Mouse (Mus musculus): ENCODE measurements at regions not wholly inside any gene's neighbourhood (a gene's known extent, or its start where the extent isn't known, plus 50 kb on each side); places are given as distances from the start of the nearest gene placed in this dataset.
"Not testable (repeated sequence)": the region's sequence is repeated elsewhere in the genome, so short reads cannot be mapped to it uniquely, and the experiment has no call there.

- dilution Hi-C loops (cut with MboI; ENCODE audit: extremely low pct_ligation_motif_present, extremely low pct_unique_long_range_greater_than_20kb, low sequenced_read_pairs) = no loop called here
- H3K9me3 ChIP-seq (replicated peaks; ENCODE audit: low read length) = no peaks in the 10 kb centered on the region
- no peak for DNase-seq (ENCODE audit: extremely low read depth)
- H3K4me1 ChIP-seq (ENCODE audit: control insufficient read depth in 1 of 2, insufficient read depth in 2 of 2) = no peaks in the 10 kb centered on the region
- in situ Hi-C loops (cut with MboI; ENCODE audit: low pct_ligation_motif_present, low pct_unique_long_range_greater_than_20kb, low sequenced_read_pairs) = no loop called here
- no peaks in the 10 kb centered on the region for H3K79me2 ChIP-seq (replicated peaks; ENCODE audit: control insufficient read depth, extremely low read depth, insufficient read depth, poor library complexity, severe bottlenecking)
- no peak overlapping the region for H3K4me3 ChIP-seq (replicated peaks in 1 of 3; ENCODE audit: low read depth in 2 of 3, low read length in 2 of 3, poor library complexity in 1 of 3)
- no peak overlapping the region for H3K4me2 ChIP-seq (ENCODE audit: insufficient read depth, low read depth, poor library complexity, severe bottlenecking)
- no peak overlapping the region for H3K27ac ChIP-seq (ENCODE audit: insufficient read depth, low read depth)
- H3K36me3 ChIP-seq (replicated peaks in 1 of 2; ENCODE audit: control insufficient read depth in 1 of 2, insufficient read depth in 1 of 2, low read length in 1 of 2) = no peaks in the 10 kb centered on the region
- TF ChIP-seq MAX (IDR thresholded peaks at IDR 0.05; ENCODE audit: low read length) (no peak), MAZ (IDR thresholded peaks at IDR 0.05; ENCODE audit: low read depth, low read length) (no peak), BHLHE40 (IDR thresholded peaks at IDR 0.05; ENCODE audit: low read depth, low read length) (no peak), ZNF384 (IDR thresholded peaks at IDR 0.05; ENCODE audit: low read depth, low read length) (no peak), SIN3A (IDR thresholded peaks at IDR 0.05; ENCODE audit: low read length) (no peak), HCFC1 (IDR thresholded peaks at IDR 0.05; ENCODE audit: low read depth, low read length) (no peak)
- no peak overlapping the region for H3K9ac ChIP-seq (ENCODE audit: insufficient read depth, low read depth)
- H3K27me3 ChIP-seq (replicated peaks) = no peaks in the 10 kb centered on the region
Observed at GRCm38 (mm10) chr2:108045997-108046396, 755.6 kb downstream of the Kcna4 start.

GRCm38 (mm10) chr2:108062751-108063150, 772.3 kb downstream of the Kcna4 start:
- H3K9ac ChIP-seq (ENCODE audit: insufficient read depth, low read depth); H3K27ac ChIP-seq (ENCODE audit: insufficient read depth, low read depth); H3K79me2 ChIP-seq (replicated peaks; ENCODE audit: control insufficient read depth, extremely low read depth, insufficient read depth, poor library complexity, severe bottlenecking); in situ Hi-C loops (cut with MboI; ENCODE audit: low pct_ligation_motif_present, low pct_unique_long_range_greater_than_20kb, low sequenced_read_pairs); H3K36me3 ChIP-seq (replicated peaks in 1 of 2; ENCODE audit: control insufficient read depth in 1 of 2, insufficient read depth in 1 of 2, low read length in 1 of 2); H3K27me3 ChIP-seq (replicated peaks); DNase-seq (ENCODE audit: extremely low read depth); H3K4me2 ChIP-seq (ENCODE audit: insufficient read depth, low read depth, poor library complexity, severe bottlenecking); H3K9me3 ChIP-seq (replicated peaks; ENCODE audit: low read length); dilution Hi-C loops (cut with MboI; ENCODE audit: extremely low pct_ligation_motif_present, extremely low pct_unique_long_range_greater_than_20kb, low sequenced_read_pairs); H3K4me3 ChIP-seq (replicated peaks in 1 of 3; ENCODE audit: low read depth in 2 of 3, low read length in 2 of 3, poor library complexity in 1 of 3); H3K4me1 ChIP-seq (ENCODE audit: control insufficient read depth in 1 of 2, insufficient read depth in 2 of 2): not testable (repeated sequence)

DNA sequence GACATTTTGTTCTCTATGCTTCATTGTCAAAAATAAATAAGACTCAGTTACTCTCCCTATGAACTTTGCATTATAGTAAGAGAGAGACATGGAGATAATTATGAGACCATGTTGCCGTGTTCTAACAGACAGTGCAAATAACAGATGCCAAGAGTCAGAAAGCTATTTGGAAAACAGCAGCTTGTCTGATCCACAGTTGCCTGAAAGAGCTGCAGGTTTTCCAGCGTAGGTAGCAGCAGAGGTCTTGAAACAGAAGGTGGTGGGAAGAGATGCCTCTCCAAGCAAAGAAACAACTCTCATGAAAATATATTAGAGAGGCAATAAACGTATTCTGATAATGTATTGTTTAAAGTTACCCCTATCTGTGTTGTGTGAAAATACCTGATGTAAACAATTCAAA, 793.5 kb downstream of the Kcna4 start:
- no peak overlapping the region for H3K4me3 ChIP-seq (replicated peaks in 1 of 3; ENCODE audit: low read depth in 2 of 3, low read length in 2 of 3, poor library complexity in 1 of 3)
- H3K9ac ChIP-seq (ENCODE audit: insufficient read depth, low read depth) = no peak overlapping the region
- TF ChIP-seq NRF1 (IDR thresholded peaks at IDR 0.05; ENCODE audit: low read depth, low read length) = no peak
- no peak for TF ChIP-seq SIN3A (IDR thresholded peaks at IDR 0.05; ENCODE audit: low read length)
- no peak for TF ChIP-seq POLR2A (IDR thresholded peaks at IDR 0.05; ENCODE audit: low read depth, low read length)
- TF ChIP-seq ZC3H11A (IDR thresholded peaks at IDR 0.05; ENCODE audit: low read depth, low read length) = no peak
- TF ChIP-seq UBTF (IDR thresholded peaks at IDR 0.05; ENCODE audit: low read depth, low read length) = no peak
- no peak for TF ChIP-seq TBP (conservative IDR thresholded peaks at IDR 0.05; ENCODE audit: low read depth, low read length)
- TF ChIP-seq ELF1 (IDR thresholded peaks at IDR 0.05; ENCODE audit: low read depth, low read length) = no peak
- H3K79me2 ChIP-seq (replicated peaks; ENCODE audit: control insufficient read depth, extremely low read depth, insufficient read depth, poor library complexity, severe bottlenecking) = no peaks in the 10 kb centered on the region
- no peak overlapping the region for H3K4me2 ChIP-seq (ENCODE audit: insufficient read depth, low read depth, poor library complexity, severe bottlenecking)
- no peaks in the 10 kb centered on the region for H3K9me3 ChIP-seq (replicated peaks; ENCODE audit: low read length)
- dilution Hi-C loops (cut with MboI; ENCODE audit: extremely low pct_ligation_motif_present, extremely low pct_unique_long_range_greater_than_20kb, low sequenced_read_pairs) (no loop called here), in situ Hi-C loops (cut with MboI; ENCODE audit: low pct_ligation_motif_present, low pct_unique_long_range_greater_than_20kb, low sequenced_read_pairs) (no loop called here)
- no peak overlapping the region for H3K27ac ChIP-seq (ENCODE audit: insufficient read depth, low read depth)
- H3K4me1 ChIP-seq (ENCODE audit: control insufficient read depth in 1 of 2, insufficient read depth in 2 of 2) = no peaks in the 10 kb centered on the region
- no peaks in the 10 kb centered on the region for H3K36me3 ChIP-seq (replicated peaks in 1 of 2; ENCODE audit: control insufficient read depth in 1 of 2, insufficient read depth in 1 of 2, low read length in 1 of 2)
- DNase-seq (ENCODE audit: extremely low read depth) = no peak
- H3K27me3 ChIP-seq (replicated peaks) = no peaks in the 10 kb centered on the region

All from CH12.LX (cell line).